Mouse (Mus musculus): ENCODE results near the gene Ppp1r9b. TPM values are rescaled to one million over a fixed set of nuclear protein-coding genes. Genes with fewer than 3 reads are reported as not detected.

The Ppp1r9b gene
- polyA plus RNA-seq, 1 experiment from 2014 or later = 27.9 TPM

DNA sequence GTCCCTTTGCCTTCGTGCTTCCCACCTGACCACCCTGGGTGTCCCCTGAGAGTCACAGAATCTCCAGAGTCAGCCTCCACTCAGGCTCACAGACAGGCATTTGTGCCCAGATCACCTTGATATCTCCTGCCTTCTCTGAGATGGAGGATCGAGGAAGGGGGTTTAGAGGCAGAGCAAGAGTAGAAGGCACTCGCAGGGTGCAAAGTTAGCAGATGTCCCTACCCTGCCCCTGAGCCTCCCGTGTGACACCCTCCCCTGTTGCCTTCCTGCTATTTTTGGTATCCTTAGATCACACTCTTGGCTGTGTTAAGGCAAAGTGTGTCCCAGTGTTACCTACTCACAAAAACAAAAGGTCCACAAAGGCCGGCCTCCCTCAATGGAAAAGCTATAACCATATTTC lies 14.6 kb upstream of the Ppp1r9b start, which contains the start of gene Sgca:
Sgca (minus strand) TSS at position 129 of the 400 bp plus-strand sequence.
- DNase-seq (ENCODE audit: low spot score) = no peak

DNA sequence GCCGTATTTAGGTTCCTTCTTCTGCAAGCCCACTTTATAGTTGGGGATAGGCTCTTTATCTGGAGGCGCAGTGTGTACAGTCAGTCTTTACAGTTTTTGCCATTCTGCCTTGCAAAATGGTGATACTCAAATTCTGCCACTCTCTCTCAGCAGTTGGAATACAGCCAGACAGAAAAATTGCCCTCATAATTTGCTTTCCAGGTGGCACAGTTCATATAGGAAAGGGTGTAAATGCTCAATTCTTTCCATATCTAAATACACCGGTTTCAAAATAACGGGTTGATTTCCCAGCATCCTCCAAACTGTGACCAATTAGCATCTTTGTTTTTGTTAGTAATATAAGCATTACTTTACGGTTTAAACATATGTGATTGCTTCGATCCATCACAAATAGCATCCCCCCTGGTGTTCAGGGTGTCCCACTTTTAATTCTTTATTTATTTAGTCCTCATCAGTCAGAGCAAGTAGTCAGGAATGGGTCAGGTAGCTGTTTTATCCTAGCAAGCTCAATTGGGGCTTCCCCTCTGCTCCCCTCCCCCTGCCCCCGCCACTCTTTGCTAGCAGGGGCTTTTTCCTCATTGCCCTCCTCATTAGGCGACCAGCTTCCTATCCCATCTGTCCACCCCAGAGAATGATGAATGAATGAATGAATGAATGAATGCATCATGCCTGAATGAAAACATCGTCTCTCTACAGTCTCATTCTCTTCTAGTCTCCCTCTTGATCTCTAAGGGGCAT lies 12.5 kb upstream of the Ppp1r9b start:
- DNase-seq (ENCODE audit: low spot score) = no peak

DNA sequence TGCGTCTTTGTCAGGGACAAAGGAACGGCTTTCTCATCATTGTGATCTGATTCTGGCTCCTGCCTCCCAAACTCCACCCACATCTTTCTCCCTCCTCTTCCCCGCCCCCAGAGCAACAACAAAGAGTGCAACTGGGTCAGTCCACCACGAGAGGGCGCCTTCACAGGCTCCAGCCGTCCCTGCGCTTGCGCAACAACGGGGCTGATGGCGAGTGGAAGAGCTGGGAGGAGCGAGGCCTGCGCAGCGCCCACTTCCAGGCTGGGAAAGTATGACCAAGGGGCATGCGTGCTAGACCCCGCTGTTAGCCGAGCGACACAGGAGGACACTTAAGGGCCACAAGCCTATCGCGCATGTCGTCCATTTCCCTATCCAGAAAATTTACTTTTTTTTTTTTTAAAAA lies 11.9 kb upstream of the Ppp1r9b start:
- DNase-seq (ENCODE audit: low spot score) = peak; percentile 94

GRCm38 (mm10) chr11:94979462-94980179 lies 11.2 kb upstream of the Ppp1r9b start:
- no peak for DNase-seq (ENCODE audit: low spot score)

DNA sequence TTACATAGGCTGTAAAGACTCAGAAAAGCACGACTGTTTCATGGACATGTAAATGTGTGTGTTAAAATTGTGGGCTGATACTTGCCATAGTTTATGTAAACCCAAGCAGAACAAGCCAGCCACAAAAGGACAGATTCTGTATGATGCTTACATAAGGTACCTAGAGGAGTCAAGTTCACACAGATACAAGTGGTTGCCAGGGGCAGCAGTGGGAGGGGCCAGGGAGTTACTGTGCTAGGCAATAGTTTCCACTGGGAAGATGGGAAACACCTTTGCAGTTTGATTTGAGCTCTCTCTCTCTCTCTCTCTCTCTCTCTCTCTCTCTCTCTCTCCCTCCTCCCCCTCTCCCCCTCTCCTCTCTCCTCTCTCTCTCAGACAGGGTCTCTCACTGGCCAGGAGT lies 5.7 kb upstream of the Ppp1r9b start:
- no peak for DNase-seq (ENCODE audit: low spot score)

DNA sequence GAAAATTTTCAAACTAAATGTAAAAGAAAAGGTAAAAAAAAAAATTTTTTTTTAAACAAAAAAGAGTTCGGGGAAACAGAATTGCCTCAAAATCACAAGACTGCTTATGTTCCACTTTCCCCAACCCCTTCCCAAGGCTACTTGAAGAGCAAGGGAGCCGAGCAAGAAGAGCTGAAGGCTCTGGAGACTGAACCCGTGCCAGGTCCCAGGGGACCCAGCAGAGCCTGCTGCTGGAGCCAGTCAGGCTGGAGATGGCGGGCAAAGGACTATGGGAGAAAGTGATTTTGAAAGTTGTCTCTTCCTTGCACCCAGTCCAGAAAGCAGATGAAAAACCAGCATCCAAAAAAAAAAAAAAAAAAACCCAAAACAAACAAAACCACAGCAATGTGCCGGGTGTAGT lies 5.0 kb upstream of the Ppp1r9b start:
- DNase-seq (ENCODE audit: low spot score) = no peak

- DNase-seq (ENCODE audit: low spot score) = peak; percentile 43
Measured at GRCm38 (mm10) chr11:94986435-94986834, 4.4 kb upstream of the Ppp1r9b start.

DNA sequence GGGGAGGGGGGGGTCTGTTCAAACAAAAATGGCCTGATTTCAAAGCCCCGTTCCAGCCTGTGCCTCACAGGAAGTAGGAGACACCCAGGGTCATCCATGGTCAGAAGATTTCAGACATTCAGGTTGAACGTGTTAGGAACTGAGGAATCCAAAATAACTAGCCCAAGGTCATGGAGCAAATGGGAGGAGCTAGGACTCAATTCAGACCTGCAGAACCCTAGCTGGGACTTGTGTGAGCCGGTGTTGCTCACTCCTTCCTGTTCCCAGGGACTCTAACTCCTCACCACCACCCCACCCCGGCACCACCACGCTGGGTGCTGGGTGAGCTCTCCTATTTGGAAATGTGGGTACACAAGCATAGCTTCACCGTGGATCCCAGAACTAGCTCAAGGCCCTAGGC lies 3.5 kb upstream of the Ppp1r9b start:
- no peak for DNase-seq (ENCODE audit: low spot score)

- no peak for DNase-seq (ENCODE audit: low spot score)
Measured at GRCm38 (mm10) chr11:94987851-94988250, 3.0 kb upstream of the Ppp1r9b start.

DNA sequence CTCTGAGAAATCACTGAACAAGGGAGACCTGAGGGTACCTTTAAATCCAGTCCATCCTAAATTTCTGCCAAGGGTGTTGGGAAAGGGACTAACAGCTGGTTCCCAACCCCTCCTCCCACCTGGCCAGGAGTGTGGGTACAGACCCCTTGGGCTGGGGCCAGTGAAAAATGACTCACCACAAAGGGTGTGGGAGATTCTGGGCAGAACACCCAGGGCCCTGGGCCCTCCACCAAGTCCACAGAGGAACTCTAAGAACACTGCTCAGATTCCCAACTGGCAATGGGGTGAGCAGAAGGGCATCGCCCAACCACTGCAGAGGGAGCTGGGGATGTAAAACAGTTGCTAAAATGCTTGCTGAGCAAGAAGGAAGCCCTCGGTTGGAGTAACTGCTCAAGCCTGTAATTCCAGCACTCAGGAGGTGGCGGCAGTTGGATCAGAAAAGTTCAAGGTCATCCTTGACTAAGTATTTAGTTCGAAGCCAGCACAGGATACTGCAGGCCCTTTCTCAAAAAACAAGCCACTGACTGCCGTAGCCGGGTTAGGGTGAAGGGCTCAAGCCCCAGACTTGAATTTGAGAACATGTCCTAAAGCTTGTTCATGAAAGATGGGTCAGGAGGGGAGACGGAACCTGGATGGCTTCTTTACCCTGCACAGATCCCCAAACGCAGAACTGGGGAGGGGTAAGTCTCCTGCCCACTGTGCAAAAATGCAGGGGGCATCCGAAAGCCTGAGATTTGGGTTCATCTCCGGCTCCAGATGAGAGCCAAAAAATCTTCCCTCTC lies 1.9 kb upstream of the Ppp1r9b start:
- DNase-seq (ENCODE audit: low spot score) = peak; percentile 2

GRCm38 (mm10) chr11:94989562-94990017 lies 1.2 kb upstream of the Ppp1r9b start:
- peak; percentile 87 for DNase-seq (ENCODE audit: low spot score)

GRCm38 (mm10) chr11:94990102-94990748 lies 610 bp upstream of the Ppp1r9b start:
- no peak for DNase-seq (ENCODE audit: low spot score)

DNA sequence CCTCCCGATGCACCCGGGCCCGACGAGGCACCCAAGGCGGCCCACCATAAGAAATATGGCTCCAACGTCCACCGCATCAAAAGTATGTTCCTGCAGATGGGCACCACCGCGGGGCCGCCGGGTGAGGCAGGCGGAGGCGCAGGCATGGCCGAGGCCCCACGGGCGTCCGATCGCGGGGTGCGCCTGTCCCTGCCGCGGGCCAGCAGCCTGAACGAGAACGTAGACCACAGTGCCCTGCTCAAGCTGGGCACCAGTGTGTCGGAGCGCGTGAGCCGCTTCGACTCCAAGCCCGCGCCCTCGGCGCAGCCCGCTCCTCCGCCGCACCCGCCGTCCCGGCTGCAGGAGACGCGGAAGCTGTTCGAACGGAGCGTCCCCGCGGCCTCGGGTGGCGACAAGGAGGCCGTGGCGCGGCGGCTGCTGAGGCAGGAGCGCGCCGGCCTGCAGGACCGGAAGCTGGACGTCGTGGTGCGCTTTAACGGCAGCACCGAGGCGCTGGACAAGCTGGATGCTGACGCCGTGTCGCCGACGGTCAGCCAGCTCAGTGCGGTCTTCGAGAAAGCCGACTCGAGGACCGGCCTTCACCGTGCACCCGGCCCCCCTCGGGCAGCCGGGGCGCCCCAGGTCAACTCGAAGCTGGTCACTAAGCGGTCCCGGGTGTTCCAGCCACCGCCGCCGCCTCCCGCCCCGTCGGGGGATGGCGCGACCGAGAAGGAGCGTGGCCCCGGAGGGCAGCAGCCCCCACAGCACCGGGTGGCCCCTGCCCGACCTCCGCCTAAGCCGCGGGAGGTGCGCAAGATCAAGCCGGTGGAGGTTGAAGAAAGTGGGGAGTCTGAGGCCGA lies 1.0 kb downstream of the Ppp1r9b start:
- DNase-seq (ENCODE audit: low spot score) = peak; percentile 57

DNA sequence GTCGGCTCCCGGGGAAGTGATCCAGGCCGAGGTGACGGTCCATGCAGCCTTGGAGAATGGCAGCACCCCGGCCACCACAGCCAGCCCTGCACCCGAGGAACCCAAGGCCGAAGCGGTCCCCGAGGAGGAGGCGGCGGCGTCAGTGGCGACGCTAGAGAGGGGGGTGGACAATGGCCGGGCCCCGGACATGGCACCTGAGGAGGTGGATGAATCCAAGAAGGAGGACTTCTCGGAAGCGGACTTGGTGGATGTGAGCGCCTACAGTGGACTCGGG lies 1.6 kb downstream of the Ppp1r9b start:
- peak; percentile 18 for DNase-seq (ENCODE audit: low spot score)

DNA sequence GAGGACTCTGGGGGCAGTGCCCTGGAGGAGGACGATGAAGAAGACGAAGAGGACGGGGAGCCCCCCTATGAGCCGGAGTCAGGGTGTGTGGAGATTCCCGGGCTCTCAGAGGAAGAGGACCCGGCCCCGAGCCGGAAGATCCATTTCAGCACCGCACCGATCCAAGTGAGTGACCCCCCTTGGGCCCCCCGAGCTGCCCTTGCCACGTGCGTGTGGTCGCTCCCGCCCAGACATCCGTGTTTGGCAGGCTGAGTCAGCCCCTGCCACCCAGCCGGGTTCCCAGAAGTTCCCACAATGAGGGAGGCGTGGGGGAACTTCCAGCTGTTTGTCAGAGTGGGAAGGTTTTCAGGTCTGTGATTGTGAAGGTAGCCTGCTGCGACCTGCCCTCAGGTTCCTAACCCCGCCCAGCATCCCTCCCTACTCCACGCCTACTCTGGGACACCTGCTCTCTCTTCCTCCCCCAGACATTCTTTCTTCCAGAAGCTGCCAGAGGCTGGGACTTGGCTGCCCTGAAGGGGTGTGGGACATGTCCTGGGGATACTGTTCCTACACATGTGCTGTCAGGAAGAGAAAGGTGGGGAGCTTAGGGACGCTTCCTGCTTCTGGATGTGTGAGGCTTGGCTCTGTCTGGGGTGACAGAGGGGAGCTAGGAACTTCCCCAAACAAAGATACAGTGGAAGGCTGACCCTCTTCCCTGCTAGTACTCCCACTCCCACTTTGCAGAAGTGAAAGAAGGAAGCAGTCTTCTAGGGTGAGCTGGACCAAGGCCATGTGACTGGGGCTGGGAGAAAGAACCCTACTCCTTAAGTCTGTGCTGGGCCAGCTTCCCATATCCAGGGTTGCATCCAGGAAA lies 2.1 kb downstream of the Ppp1r9b start:
- peak; percentile 39 for DNase-seq (ENCODE audit: low spot score)

DNA sequence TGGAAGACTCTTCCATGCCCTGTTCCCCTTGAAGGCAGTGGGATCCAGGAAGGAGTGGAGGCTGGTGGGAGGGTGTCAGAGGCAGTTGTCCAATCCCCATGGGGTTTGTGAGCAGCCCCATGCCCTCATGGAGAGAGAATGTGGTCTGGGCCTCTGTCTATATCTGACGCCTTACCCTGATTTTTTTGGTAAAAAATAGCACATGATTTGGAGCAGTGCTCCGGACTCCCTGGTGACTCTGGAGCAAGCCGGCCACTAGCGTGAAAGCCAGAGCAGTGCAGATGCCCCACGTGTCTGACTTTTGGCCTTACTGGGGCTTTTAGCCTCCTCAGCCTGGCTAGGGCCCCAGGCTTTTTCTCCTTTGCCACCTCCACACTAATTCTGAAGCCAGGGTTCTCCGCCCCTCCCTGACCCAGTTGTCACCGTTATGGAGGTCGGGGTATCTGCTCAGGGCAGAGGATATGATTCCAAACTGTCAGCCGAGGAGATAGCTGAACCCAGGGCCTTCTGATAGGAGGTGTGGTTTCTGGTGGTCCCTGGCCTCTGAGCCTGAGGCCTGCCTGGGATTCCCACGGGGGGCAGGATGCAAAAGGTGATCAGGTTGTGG lies 3.5 kb downstream of the Ppp1r9b start:
- DNase-seq (ENCODE audit: low spot score) = peak; percentile 2

DNA sequence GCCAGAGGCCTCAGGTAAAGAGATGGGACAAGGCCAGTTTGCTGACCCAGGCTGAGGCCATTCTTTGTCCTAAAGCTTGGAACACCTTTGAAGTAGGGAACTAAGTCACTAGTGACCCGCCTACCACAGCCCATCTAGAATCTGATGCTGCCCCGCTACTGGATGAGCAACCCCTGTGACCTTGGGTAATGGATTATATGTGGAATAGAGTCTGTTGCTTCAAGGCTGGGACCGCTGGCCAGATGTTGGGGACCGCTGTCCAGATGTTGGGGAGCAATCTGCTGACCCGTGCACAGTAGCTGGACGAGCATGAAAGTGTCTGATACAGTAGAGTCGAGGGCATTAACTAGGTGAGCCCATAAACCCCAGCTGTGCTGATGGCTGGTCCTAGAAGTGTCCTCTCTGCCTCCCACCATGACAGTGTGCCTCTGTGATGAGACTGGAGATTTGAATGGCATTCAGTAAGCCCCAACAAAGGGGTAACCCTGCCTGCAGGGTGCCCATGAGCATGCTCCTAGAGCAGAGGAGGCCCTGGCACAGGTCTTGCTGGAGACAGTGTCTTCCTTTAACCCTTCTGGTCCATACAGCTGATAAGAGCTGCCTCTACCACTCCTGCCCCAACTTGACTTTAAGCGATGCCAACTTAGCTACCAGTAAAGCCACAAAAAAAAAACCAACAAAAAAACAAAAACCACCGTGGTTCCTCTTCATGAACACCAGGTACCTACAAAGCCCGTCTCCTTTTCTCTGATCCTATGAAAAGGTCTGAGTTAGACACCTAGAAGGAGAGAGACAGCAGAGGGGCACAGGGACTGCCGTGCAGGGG lies 4.3 kb downstream of the Ppp1r9b start:
- DNase-seq (ENCODE audit: low spot score) = peak; percentile 7

- DNase-seq (ENCODE audit: low spot score) = no peak
Measured at GRCm38 (mm10) chr11:94996101-94996500, 5.3 kb downstream of the Ppp1r9b start.
